ENCODE assay signal across 13 mouse cellular contexts in the genomic region with DNA sequence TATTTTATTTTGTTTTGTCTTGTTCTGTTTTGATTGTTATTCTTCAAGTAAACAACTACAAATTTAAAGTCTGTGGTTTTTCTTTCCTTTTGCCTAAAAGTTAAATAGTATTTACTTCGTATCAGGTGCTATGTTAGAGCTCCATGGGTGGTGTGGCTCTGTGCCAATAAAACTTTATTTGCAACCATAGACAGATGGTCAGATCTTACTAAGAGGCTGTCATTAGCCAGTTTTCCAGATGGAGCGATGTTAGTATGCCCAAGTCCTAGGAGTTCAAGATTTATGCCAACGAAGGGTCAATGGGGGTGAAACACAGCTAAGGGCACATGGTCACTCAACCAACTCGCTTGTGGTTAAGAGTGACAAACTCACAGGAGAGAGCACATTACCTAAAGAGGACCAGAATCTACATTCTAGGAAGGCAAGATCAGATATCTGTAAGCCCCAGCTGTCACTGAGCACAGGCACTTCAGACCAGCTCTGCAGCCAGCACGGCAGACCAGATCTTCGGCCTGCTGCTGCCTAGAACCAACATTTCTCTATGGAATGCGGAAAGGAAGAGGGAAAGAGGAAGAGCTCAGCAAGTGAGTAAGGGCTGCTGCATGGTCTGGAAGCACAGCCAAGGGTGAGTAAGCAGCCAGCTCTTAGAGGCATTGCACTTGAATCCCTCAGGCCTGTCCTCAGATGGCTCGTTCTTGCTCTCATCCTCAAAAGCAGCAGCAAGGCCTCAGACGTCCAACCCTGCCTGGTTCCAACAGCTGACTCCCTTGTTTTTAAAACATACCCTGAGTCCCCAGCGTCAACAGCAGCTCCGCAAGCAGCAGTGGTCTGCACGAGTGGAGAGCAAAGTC. TPM values are rescaled to one million over a fixed set of nuclear protein-coding genes. Genes with fewer than 3 reads are reported as not detected.
A peak's percentile ranks its signal among the peaks of the same experiment; 100 is the strongest.
DNase-seq lines count a peak whose midpoint lies in the region; ATAC-seq and TF ChIP-seq lines count a peak whose summit lies in the region.
"Had no signal": no experiment of that assay in that cellular context is flagged by ENCODE, and none has a peak within 500 bp of the region (broad histone marks: within the 10 kb centered on the region; RNA-seq: fewer than 3 reads in every experiment).

No protein-coding gene starts in this region.

- no peak overlapping the region for H3K27ac ChIP-seq in hindbrain, embryonic 14.5 days
- H3K27ac ChIP-seq in hindbrain, embryonic 10.5 days: no peak overlapping the region
- H3K27ac ChIP-seq in lung, postnatal 0 days (ENCODE audit: low read length): no peak overlapping the region
- peak overlapping the region; percentile 54 for H3K27ac ChIP-seq in gastrocnemius, adult 2 months
- no peak overlapping the region for H3K27ac ChIP-seq in liver, postnatal 0 days (ENCODE audit: low read depth)
- H3K27ac ChIP-seq: liver, embryonic 12.5 days; midbrain, embryonic 12.5 days; neural tube, embryonic 13.5 days had no signal

- no peak overlapping the region for H3K4me3 ChIP-seq in hindbrain, embryonic 14.5 days (replicated peaks; ENCODE audit: low read length)
- no peak overlapping the region for H3K4me3 ChIP-seq in hindbrain, embryonic 10.5 days
- no peak overlapping the region for H3K4me3 ChIP-seq in lung, postnatal 0 days (ENCODE audit: low read depth, low read length)
- no peak overlapping the region for H3K4me3 ChIP-seq in gastrocnemius, adult 2 months
- no peak overlapping the region for H3K4me3 ChIP-seq in myocyte
- H3K4me3 ChIP-seq in liver, postnatal 0 days (ENCODE audit: low read depth, low read length): no peak overlapping the region
- H3K4me3 ChIP-seq: liver, embryonic 12.5 days; midbrain, embryonic 12.5 days; neural tube, embryonic 13.5 days had no signal

- H3K9ac ChIP-seq in hindbrain, embryonic 14.5 days: no peak overlapping the region
- no peak overlapping the region for H3K9ac ChIP-seq in lung, postnatal 0 days (replicated peaks; ENCODE audit: low read depth)
- H3K9ac ChIP-seq in liver, postnatal 0 days (replicated peaks): no peak overlapping the region
- H3K9ac ChIP-seq: liver, embryonic 12.5 days; midbrain, embryonic 12.5 days; neural tube, embryonic 13.5 days had no signal

- no peaks in the 10 kb centered on the region for H3K27me3 ChIP-seq in hindbrain, embryonic 14.5 days (ENCODE audit: control insufficient read depth, insufficient read depth, low read length)
- no peaks in the 10 kb centered on the region for H3K27me3 ChIP-seq in hindbrain, embryonic 10.5 days (ENCODE audit: insufficient read depth, poor library complexity, severe bottlenecking)
- H3K27me3 ChIP-seq in lung, postnatal 0 days (replicated peaks; ENCODE audit: insufficient read depth, low read length): no peaks in the 10 kb centered on the region
- no peaks in the 10 kb centered on the region for H3K27me3 ChIP-seq in myocyte (ENCODE audit: control insufficient read depth, insufficient read depth, insufficient read length)
- no peaks in the 10 kb centered on the region for H3K27me3 ChIP-seq in liver, postnatal 0 days (ENCODE audit: insufficient read depth, low read length)
- H3K27me3 ChIP-seq: liver, embryonic 12.5 days; midbrain, embryonic 12.5 days; neural tube, embryonic 13.5 days had no signal

- WGBS in hindbrain, embryonic 14.5 days: 79% methylated on average over 12 of the region's 12 CpGs
- WGBS in hindbrain, embryonic 10.5 days: 85% methylated on average over 12 of the region's 12 CpGs
- WGBS in lung, postnatal 0 days: 55% methylated on average over 12 of the region's 12 CpGs
- WGBS in liver, postnatal 0 days (ENCODE audit: insufficient replicate concordance): 65% methylated on average over 12 of the region's 12 CpGs

- no peak overlapping the region for H3ac ChIP-seq in myocyte (ENCODE audit: control insufficient read depth, insufficient read length)

- no peaks in the 10 kb centered on the region for H3K9me3 ChIP-seq in hindbrain, embryonic 14.5 days (ENCODE audit: control insufficient read depth, low read length)
- no peaks in the 10 kb centered on the region for H3K9me3 ChIP-seq in hindbrain, embryonic 10.5 days
- H3K9me3 ChIP-seq in lung, postnatal 0 days (ENCODE audit: low read length): no peaks in the 10 kb centered on the region
- no peaks in the 10 kb centered on the region for H3K9me3 ChIP-seq in liver, postnatal 0 days (ENCODE audit: low read length)
- H3K9me3 ChIP-seq: liver, embryonic 12.5 days; midbrain, embryonic 12.5 days; neural tube, embryonic 13.5 days had no signal

- no peaks in the 10 kb centered on the region for H3K36me3 ChIP-seq in hindbrain, embryonic 14.5 days (replicated peaks; ENCODE audit: control insufficient read depth, insufficient read depth)
- no peaks in the 10 kb centered on the region for H3K36me3 ChIP-seq in hindbrain, embryonic 10.5 days
- H3K36me3 ChIP-seq in lung, postnatal 0 days (ENCODE audit: insufficient read depth, low read length): no peaks in the 10 kb centered on the region
- no peaks in the 10 kb centered on the region for H3K36me3 ChIP-seq in myocyte (ENCODE audit: control insufficient read depth, insufficient read depth)
- H3K36me3 ChIP-seq in liver, postnatal 0 days (replicated peaks; ENCODE audit: insufficient read depth, low read length): no peaks in the 10 kb centered on the region
- H3K36me3 ChIP-seq: liver, embryonic 12.5 days; midbrain, embryonic 12.5 days; neural tube, embryonic 13.5 days had no signal

- no peaks in the 10 kb centered on the region for H3K4me1 ChIP-seq in hindbrain, embryonic 14.5 days (replicated peaks; ENCODE audit: control insufficient read depth, insufficient read depth, low read length)
- no peaks in the 10 kb centered on the region for H3K4me1 ChIP-seq in hindbrain, embryonic 10.5 days (replicated peaks)
- H3K4me1 ChIP-seq in lung, postnatal 0 days (ENCODE audit: insufficient read depth, low read depth, low read length): peaks cover 7% of the 10 kb centered on the region; the same call in 1 of the 2 replicates
- H3K4me1 ChIP-seq in liver, postnatal 0 days (ENCODE audit: insufficient read depth): peaks cover 9% of the 10 kb centered on the region
- H3K4me1 ChIP-seq: midbrain, embryonic 12.5 days; neural tube, embryonic 13.5 days had no signal

- TF ChIP-seq CTCF in lung, postnatal 0 days (IDR thresholded peaks at IDR 0.05): no peak
- no peak for TF ChIP-seq CTCF in gastrocnemius, adult 2 months (IDR thresholded peaks at IDR 0.05)
- TF ChIP-seq CTCF in liver, postnatal 0 days (IDR thresholded peaks at IDR 0.05; ENCODE audit: low read depth): no peak

- no peak for ATAC-seq in hindbrain, embryonic 14.5 days (ENCODE audit: low FRiP score)
- 0 out of 2 replicates have a peak, but pooled peaks have one; percentile 26 for ATAC-seq in lung, postnatal 0 days
- no peak for ATAC-seq in liver, postnatal 0 days
- ATAC-seq: inflammation-experienced regulatory T-cells, adult 6 months; liver, embryonic 12.5 days had no signal

- DNase-seq in hindbrain, embryonic 14.5 days (ENCODE audit: low spot score): peak; percentile 31
- DNase-seq in hindbrain, embryonic 10.5 days (ENCODE audit: low spot score): no peak
- DNase-seq in lung, postnatal 0 days (ENCODE audit: low spot score): no peak
- DNase-seq in lung, postnatal 10 days: no peak
- peak; percentile 63 for DNase-seq in gastrocnemius, adult 2 months
- DNase-seq in liver, postnatal 0 days: no peak
- DNase-seq: adrenal gland, postnatal 25 days; cerebellum, adult 11-12 months had no signal

- no peak overlapping the region for H3K4me2 ChIP-seq in hindbrain, embryonic 14.5 days (replicated peaks)
- no peak overlapping the region for H3K4me2 ChIP-seq in lung, postnatal 0 days (replicated peaks; ENCODE audit: low read depth, low read length)
- no peak overlapping the region for H3K4me2 ChIP-seq in myocyte (ENCODE audit: low read depth)
- H3K4me2 ChIP-seq in liver, postnatal 0 days (ENCODE audit: low read depth, low read length): no peak overlapping the region
- H3K4me2 ChIP-seq: liver, embryonic 12.5 days; midbrain, embryonic 12.5 days; neural tube, embryonic 13.5 days had no signal

- no peak for TF ChIP-seq EP300 in lung, postnatal 0 days (IDR thresholded peaks at IDR 0.05)
- TF ChIP-seq EP300 in liver, postnatal 0 days (IDR thresholded peaks at IDR 0.05; ENCODE audit: low read depth): no peak

- intact Hi-C loops in gastrocnemius, adult 2 months (cut with DNase I): no loop called here

- H3K79me2 ChIP-seq in myocyte (ENCODE audit: control insufficient read depth, insufficient read depth): no peaks in the 10 kb centered on the region

- no peak for TF ChIP-seq POLR2A in myocyte (IDR thresholded peaks at IDR 0.05; ENCODE audit: insufficient read length, low read depth)

TF ChIP-seq in myocyte, 11 proteins besides CTCF, POLR2A, EP300 and RAD21:
- no peak for TF ChIP-seq MAX (IDR thresholded peaks at IDR 0.05; ENCODE audit: low read depth)
- TF ChIP-seq SRF (IDR thresholded peaks at IDR 0.05; ENCODE audit: control insufficient read depth, insufficient read length, low read depth): no peak
- no peak for TF ChIP-seq TCF3 (IDR thresholded peaks at IDR 0.05; ENCODE audit: insufficient read length, low read depth)
- TF ChIP-seq REST (IDR thresholded peaks at IDR 0.05; ENCODE audit: insufficient read depth, insufficient read length): no peak
- TF ChIP-seq E2F4 (IDR thresholded peaks at IDR 0.05; ENCODE audit: insufficient read depth): no peak
- no peak for TF ChIP-seq CEBPB (IDR thresholded peaks at IDR 0.05; ENCODE audit: insufficient read depth, poor library complexity, severe bottlenecking)
- no peak for TF ChIP-seq POLR2AphosphoS2 (IDR thresholded peaks at IDR 0.05; ENCODE audit: insufficient read length, low read depth)
- peak in 2 of 3 experiments; percentile 25 to 60 for TF ChIP-seq MYOD1 (IDR thresholded peaks at IDR 0.05; ENCODE audit: control insufficient read depth in 1 of 3, insufficient read length in 2 of 3, low read depth in 2 of 3)
- TF ChIP-seq MYOG (IDR thresholded peaks at IDR 0.05; ENCODE audit: control insufficient read depth in 1 of 3, insufficient read depth in 1 of 3, insufficient read length in 2 of 3, low read depth in 2 of 3): peak; percentile 44 to 72 (median 71)
- TF ChIP-seq TCF12 (IDR thresholded peaks at IDR 0.05; ENCODE audit: insufficient read depth, poor library complexity, severe bottlenecking): no peak
- no peak for TF ChIP-seq USF1 (IDR thresholded peaks at IDR 0.05; ENCODE audit: low read depth)

RNA-seq across cellular contexts. Expression of gene Cd93, which starts 54.3 kb away (rescaled TPM):
- 10.1 and 10.3 TPM in 2 replicates for polyA plus RNA-seq in hindbrain, embryonic 14.5 days (2014; fragmentation: Nextera tagmentation; extraction: Ambion mirVana)
- 4.7 and 6.3 TPM in 2 replicates for polyA plus RNA-seq in hindbrain, embryonic 10.5 days (2016; fragmentation: Nextera tagmentation; extraction: Ambion mirVana)
- 55.9 and 59.7 TPM in 2 replicates for polyA plus RNA-seq in lung, postnatal 0 days (2015; fragmentation: Nextera tagmentation; extraction: Ambion mirVana)
- total RNA-seq in gastrocnemius, adult 2 months (2021): 10 to 100 TPM; 12.6 to 16.5 TPM
- 0.12 TPM for polyA plus RNA-seq in myocyte (2012; fragmentation: generic; extraction: Trizol)
- 2.7 and 3.3 TPM in 2 replicates for polyA plus RNA-seq in liver, postnatal 0 days (2015; fragmentation: Nextera tagmentation; extraction: Ambion mirVana)

Comparison
In these comparisons a context has a peak if more than half of its experiments do, and no peak if none do; other contexts are left out.
1. DNase-seq: peak in hindbrain, embryonic 14.5 days (single experiment) and gastrocnemius, adult 2 months (single experiment); none in hindbrain, embryonic 10.5 days (single experiment), lung, postnatal 0 days (single experiment), lung, postnatal 10 days (single experiment) and liver, postnatal 0 days (single experiment).